Mouse (Mus musculus): ENCODE data around the gene Aco2. TPM values are rescaled to one million over a fixed set of nuclear protein-coding genes. Genes with fewer than 3 reads are reported as not detected.

The Aco2 gene
- polyA plus RNA-seq, 1 experiment from 2014 or later = 165 TPM

GRCm38 (mm10) chr15:81859330-81860255, 12.5 kb upstream of the Aco2 start:
- ATAC-seq (ENCODE audit: low FRiP score) (peak; percentile 75), DNase-seq (ENCODE audit: low spot score, missing footprints) (peak; percentile 97)
- H3K4me1 ChIP-seq (ENCODE audit: control insufficient read depth, insufficient read depth, low read length) = peaks cover 18% of the 10 kb centered on the region
- H3K27ac ChIP-seq (ENCODE audit: low read depth, low read length) = peak overlapping the region; percentile 50
- no peaks in the 10 kb centered on the region for H3K36me3 ChIP-seq (ENCODE audit: control insufficient read depth, insufficient read depth, low read length)
- under 1% methylated on average over 39 of the region's 39 CpGs for WGBS
- peak overlapping the region; percentile 62 for H3K4me2 ChIP-seq
- H3K9ac ChIP-seq (ENCODE audit: low read length) = peak overlapping the region; percentile 84
- no peaks in the 10 kb centered on the region for H3K9me3 ChIP-seq (ENCODE audit: control insufficient read depth, low read length)
- no peaks in the 10 kb centered on the region for H3K27me3 ChIP-seq (ENCODE audit: control insufficient read depth, insufficient read depth, low read length)
- peak overlapping the region; percentile 63 for H3K4me3 ChIP-seq (ENCODE audit: low read depth, low read length)

GRCm38 (mm10) chr15:81860471-81861135, 11.5 kb upstream of the Aco2 start:
- no peak overlapping the region for H3K27ac ChIP-seq (ENCODE audit: low read depth, low read length)
- H3K4me3 ChIP-seq (ENCODE audit: low read depth, low read length) = no peak overlapping the region
- H3K36me3 ChIP-seq (ENCODE audit: control insufficient read depth, insufficient read depth, low read length) = peaks cover 2% of the 10 kb centered on the region; the same call in 1 of the 2 replicates
- H3K9me3 ChIP-seq (ENCODE audit: control insufficient read depth, low read length) = no peaks in the 10 kb centered on the region
- H3K4me2 ChIP-seq = no peak overlapping the region
- 48% methylated on average over 8 of the region's 8 CpGs for whole genome bisulfite sequencing
- DNase-seq (ENCODE audit: low spot score, missing footprints) (peak; percentile 72), ATAC-seq (ENCODE audit: low FRiP score) (no peak)
- H3K4me1 ChIP-seq (ENCODE audit: control insufficient read depth, insufficient read depth, low read length) = peaks cover 14% of the 10 kb centered on the region
- H3K27me3 ChIP-seq (ENCODE audit: control insufficient read depth, insufficient read depth, low read length) = no peaks in the 10 kb centered on the region
- H3K9ac ChIP-seq (ENCODE audit: low read length) = no peak overlapping the region

GRCm38 (mm10) chr15:81864238-81864637, 7.9 kb upstream of the Aco2 start:
- ATAC-seq (ENCODE audit: low FRiP score) (no peak), DNase-seq (ENCODE audit: low spot score, missing footprints) (no peak)
- H3K9ac ChIP-seq (ENCODE audit: low read length) = no peak overlapping the region
- H3K4me1 ChIP-seq (ENCODE audit: control insufficient read depth, insufficient read depth, low read length) = no peaks in the 10 kb centered on the region
- 96% methylated on average over 7 of the region's 7 CpGs for WGBS
- H3K4me2 ChIP-seq = no peak overlapping the region
- peaks cover 21% of the 10 kb centered on the region for H3K36me3 ChIP-seq (ENCODE audit: control insufficient read depth, insufficient read depth, low read length)
- H3K4me3 ChIP-seq (ENCODE audit: low read depth, low read length) = no peak overlapping the region
- no peak overlapping the region for H3K27ac ChIP-seq (ENCODE audit: low read depth, low read length)
- no peaks in the 10 kb centered on the region for H3K27me3 ChIP-seq (ENCODE audit: control insufficient read depth, insufficient read depth, low read length)
- no peaks in the 10 kb centered on the region for H3K9me3 ChIP-seq (ENCODE audit: control insufficient read depth, low read length)

- ATAC-seq (ENCODE audit: low FRiP score) (no peak), DNase-seq (ENCODE audit: low spot score, missing footprints) (no peak)
- H3K27ac ChIP-seq (ENCODE audit: low read depth, low read length) = no peak overlapping the region
- 94% methylated on average over 5 of the region's 5 CpGs for WGBS
- no peaks in the 10 kb centered on the region for H3K27me3 ChIP-seq (ENCODE audit: control insufficient read depth, insufficient read depth, low read length)
- peaks cover 29% of the 10 kb centered on the region for H3K36me3 ChIP-seq (ENCODE audit: control insufficient read depth, insufficient read depth, low read length)
- no peak overlapping the region for H3K9ac ChIP-seq (ENCODE audit: low read length)
- no peaks in the 10 kb centered on the region for H3K9me3 ChIP-seq (ENCODE audit: control insufficient read depth, low read length)
- H3K4me1 ChIP-seq (ENCODE audit: control insufficient read depth, insufficient read depth, low read length) = peaks cover 11% of the 10 kb centered on the region
- no peak overlapping the region for H3K4me3 ChIP-seq (ENCODE audit: low read depth, low read length)
- H3K4me2 ChIP-seq = no peak overlapping the region
These were observed 2.1 kb upstream of the Aco2 start for GRCm38 (mm10) chr15:81869985-81870384.

- Histone ChIP-seq H3K9me3 (ENCODE audit: control insufficient read depth, low read length) (no peaks in the 10 kb centered on the region), H3K4me3 (ENCODE audit: low read depth, low read length) (peak within 1 kb of the TSS; percentile 96), H3K36me3 (ENCODE audit: control insufficient read depth, insufficient read depth, low read length) (peaks cover 23% of the 10 kb centered on the region), H3K27ac (ENCODE audit: low read depth, low read length) (peak within 1 kb of the TSS; percentile 93), H3K27me3 (ENCODE audit: control insufficient read depth, insufficient read depth, low read length) (no peaks in the 10 kb centered on the region), H3K4me2 (peak within 1 kb of the TSS; percentile 82), H3K9ac (ENCODE audit: low read length) (peak within 1 kb of the TSS; percentile 89), H3K4me1 (ENCODE audit: control insufficient read depth, insufficient read depth, low read length) (peaks cover 11% of the 10 kb centered on the region)
- WGBS = under 1% methylated on average over 30 of the region's 30 CpGs
- ATAC-seq (ENCODE audit: low FRiP score) (peak; percentile 92), DNase-seq (ENCODE audit: low spot score, missing footprints) (peak; percentile 99)
These were observed 376 bp upstream of the Aco2 start, which contains the start of gene Phf5a for GRCm38 (mm10) chr15:81871604-81872261. Gene Phf5a (minus strand): TSS chr15:81871911.

GRCm38 (mm10) chr15:81879531-81880401, 7.7 kb downstream of the Aco2 start:
- H3K36me3 ChIP-seq (ENCODE audit: control insufficient read depth, insufficient read depth, low read length) = no peaks in the 10 kb centered on the region
- no peaks in the 10 kb centered on the region for H3K9me3 ChIP-seq (ENCODE audit: control insufficient read depth, low read length)
- ATAC-seq (ENCODE audit: low FRiP score) (no peak), DNase-seq (ENCODE audit: low spot score, missing footprints) (no peak)
- H3K4me3 ChIP-seq (ENCODE audit: low read depth, low read length) = no peak overlapping the region
- no peak overlapping the region for H3K9ac ChIP-seq (ENCODE audit: low read length)
- peaks cover 4% of the 10 kb centered on the region; the same call in 1 of the 2 replicates for H3K4me1 ChIP-seq (ENCODE audit: control insufficient read depth, insufficient read depth, low read length)
- 76% methylated on average over 5 of the region's 5 CpGs for WGBS
- no peaks in the 10 kb centered on the region for H3K27me3 ChIP-seq (ENCODE audit: control insufficient read depth, insufficient read depth, low read length)
- no peak overlapping the region for H3K4me2 ChIP-seq
- H3K27ac ChIP-seq (ENCODE audit: low read depth, low read length) = no peak overlapping the region

GRCm38 (mm10) chr15:81882348-81882747, 10.2 kb downstream of the Aco2 start:
- 96% methylated on average over 3 of the region's 3 CpGs for WGBS
- no peak overlapping the region for H3K27ac ChIP-seq (ENCODE audit: low read depth, low read length)
- no peaks in the 10 kb centered on the region for H3K9me3 ChIP-seq (ENCODE audit: control insufficient read depth, low read length)
- H3K4me3 ChIP-seq (ENCODE audit: low read depth, low read length) = no peak overlapping the region
- H3K27me3 ChIP-seq (ENCODE audit: control insufficient read depth, insufficient read depth, low read length) = no peaks in the 10 kb centered on the region
- DNase-seq (ENCODE audit: low spot score, missing footprints) = no peak
- ATAC-seq (ENCODE audit: low FRiP score) = no peak
- H3K4me2 ChIP-seq = no peak overlapping the region
- peaks cover 4% of the 10 kb centered on the region; the same call in 1 of the 2 replicates for H3K4me1 ChIP-seq (ENCODE audit: control insufficient read depth, insufficient read depth, low read length)
- no peak overlapping the region for H3K9ac ChIP-seq (ENCODE audit: low read length)
- H3K36me3 ChIP-seq (ENCODE audit: control insufficient read depth, insufficient read depth, low read length) = no peaks in the 10 kb centered on the region

- H3K9ac ChIP-seq (ENCODE audit: low read length) = no peak overlapping the region
- no peaks in the 10 kb centered on the region for H3K4me1 ChIP-seq (ENCODE audit: control insufficient read depth, insufficient read depth, low read length)
- H3K4me2 ChIP-seq = no peak overlapping the region
- 86% methylated on average over 3 of the region's 3 CpGs for WGBS
- H3K9me3 ChIP-seq (ENCODE audit: control insufficient read depth, low read length) = no peaks in the 10 kb centered on the region
- no peaks in the 10 kb centered on the region for H3K27me3 ChIP-seq (ENCODE audit: control insufficient read depth, insufficient read depth, low read length)
- H3K36me3 ChIP-seq (ENCODE audit: control insufficient read depth, insufficient read depth, low read length) = no peaks in the 10 kb centered on the region; the same call in 1 of the 2 replicates
- no peak for DNase-seq (ENCODE audit: low spot score, missing footprints)
- no peak overlapping the region for H3K4me3 ChIP-seq (ENCODE audit: low read depth, low read length)
- H3K27ac ChIP-seq (ENCODE audit: low read depth, low read length) = no peak overlapping the region
- no peak for ATAC-seq (ENCODE audit: low FRiP score)
These were observed 13.4 kb downstream of the Aco2 start for GRCm38 (mm10) chr15:81885418-81885934.
